8 mouse cellular contexts compared by ENCODE assay signal in the genomic region with DNA sequence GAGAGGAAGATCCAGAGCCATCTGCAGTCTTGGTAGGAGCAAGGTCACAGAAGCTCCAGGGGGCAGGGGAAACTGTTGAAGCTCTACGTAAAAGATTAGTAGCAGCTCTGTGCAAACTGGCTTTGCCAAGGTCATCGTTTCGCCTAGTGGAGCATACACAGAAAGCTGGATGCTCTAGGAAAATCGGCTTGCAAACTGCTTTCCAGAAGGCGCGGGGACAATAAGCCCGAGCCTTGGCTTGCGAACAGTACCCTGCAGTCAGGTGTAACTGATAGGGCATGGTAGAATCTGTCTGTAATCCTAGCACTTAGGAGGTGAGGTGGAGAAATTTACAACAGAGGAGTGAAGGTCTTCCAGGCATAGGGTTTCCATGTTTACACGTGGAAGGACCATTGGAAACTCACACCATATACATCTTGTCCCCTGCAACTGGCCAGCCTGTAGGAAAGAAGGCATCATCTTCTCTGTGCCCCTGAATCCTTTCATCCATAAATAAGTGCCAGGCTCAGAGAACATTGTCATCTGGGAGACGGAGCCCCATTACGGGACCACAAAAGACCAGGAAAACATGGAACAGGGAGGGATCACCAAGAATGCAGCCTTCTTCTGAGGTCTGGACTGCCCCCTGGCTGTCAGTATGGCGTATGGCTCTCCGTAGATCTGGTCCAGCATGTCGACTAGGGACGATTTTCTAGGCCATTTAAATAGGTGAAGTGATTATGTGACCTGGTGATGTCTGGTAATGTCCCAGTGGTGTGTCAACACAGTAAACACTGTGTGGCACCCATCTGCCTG.
DNase-seq lines count a peak whose midpoint lies in the region; ATAC-seq and TF ChIP-seq lines count a peak whose summit lies in the region.

No protein-coding gene starts in this region.

- in situ Hi-C loops in ES-E14 (cut with MboI; ENCODE audit: low sequenced_read_pairs in 2 of 2, unreplicated experiment in 2 of 2): no loop called here

- intact Hi-C loops in heart, postnatal 10 days (cut with DNase I): loop anchor here (10.0 kb wide), 1 partner anchor 923 kb away; no protein-coding TSS in a partner anchor
- intact Hi-C loops in heart, postnatal 25 days (cut with DNase I): no loop called here

- no peak overlapping the region for H3K27ac ChIP-seq in ES-E14 (ENCODE audit: insufficient read depth, low read depth, low read length, poor library complexity, severe bottlenecking)
- H3K27ac ChIP-seq in midbrain, embryonic 13.5 days: peak overlapping the region; percentile 39

- H3K4me2 ChIP-seq in midbrain, embryonic 13.5 days (replicated peaks): no peak overlapping the region

- H3K36me3 ChIP-seq in ES-E14 (ENCODE audit: control insufficient read depth, insufficient read depth, low read length, poor library complexity, severe bottlenecking): no peaks in the 10 kb centered on the region
- no peaks in the 10 kb centered on the region for H3K36me3 ChIP-seq in midbrain, embryonic 13.5 days

- 66% methylated on average over 15 of the region's 15 CpGs for WGBS in midbrain, embryonic 13.5 days

- no peaks in the 10 kb centered on the region for H3K4me1 ChIP-seq in ES-E14 (ENCODE audit: control insufficient read depth in 2 of 2, insufficient read depth in 2 of 2, low read length in 2 of 2, poor library complexity in 1 of 2)
- H3K4me1 ChIP-seq in midbrain, embryonic 13.5 days (replicated peaks): peaks cover 34% of the 10 kb centered on the region

- H3K9ac ChIP-seq in ES-E14 (ENCODE audit: insufficient read depth, low read depth, low read length, poor library complexity, severe bottlenecking): no peak overlapping the region
- no peak overlapping the region for H3K9ac ChIP-seq in midbrain, embryonic 13.5 days (replicated peaks)

- H3K27me3 ChIP-seq in midbrain, embryonic 13.5 days: no peaks in the 10 kb centered on the region

- peak; percentile 3 to 14 for DNase-seq in heart, postnatal 10 days
- DNase-seq in heart, postnatal 25 days (ENCODE audit: low spot score): no peak
- peak; percentile 7 for DNase-seq in ES-E14 (ENCODE audit: low read depth, low spot score)
- DNase-seq in embryo, embryonic 10 days (ENCODE audit: low spot score): peak; percentile 68
- DNase-seq in thymus, postnatal 14 days: no peak
- no peak for DNase-seq in spleen, postnatal 36 days (ENCODE audit: low spot score in 2 of 2)
- no peak for DNase-seq in layer of hippocampus, adult 9-11 months

- ATAC-seq in midbrain, embryonic 13.5 days: no peak

- no peak overlapping the region for H3K4me3 ChIP-seq in ES-E14 (ENCODE audit: insufficient read depth in 1 of 2, low read depth in 1 of 2, low read length in 2 of 2, poor library complexity in 1 of 2, severe bottlenecking in 1 of 2)
- H3K4me3 ChIP-seq in midbrain, embryonic 13.5 days (replicated peaks): no peak overlapping the region

- no peaks in the 10 kb centered on the region for H3K9me3 ChIP-seq in ES-E14 (ENCODE audit: control insufficient read depth, insufficient read depth, low read depth, low read length)
- no peaks in the 10 kb centered on the region for H3K9me3 ChIP-seq in midbrain, embryonic 13.5 days

TF ChIP-seq in ES-E14, 5 proteins besides CTCF, POLR2A, EP300 and RAD21:
- no peak for TF ChIP-seq HCFC1 (IDR thresholded peaks at IDR 0.05; ENCODE audit: borderline replicate concordance, insufficient read depth, low read length)
- peak; percentile 60 for TF ChIP-seq ZC3H11A (IDR thresholded peaks at IDR 0.05; ENCODE audit: borderline replicate concordance, low read depth, low read length)
TF ChIP-seq in ES-E14: peak in this region for 1.

Comparison
In these comparisons a context has a peak if more than half of its experiments do, and no peak if none do; other contexts are left out.
1. DNase-seq: peak in heart, postnatal 10 days (2 of 2), ES-E14 (single experiment) and embryo, embryonic 10 days (single experiment); none in heart, postnatal 25 days (single experiment), thymus, postnatal 14 days (single experiment), spleen, postnatal 36 days (0 of 2) and layer of hippocampus, adult 9-11 months (single experiment).